Mouse (Mus musculus): ENCODE measurements around the gene Bicdl1.

GRCm38 (mm10) chr5:115717693-115718092, 13.7 kb downstream of the Bicdl1 start:
- TF ChIP-seq CTCF (IDR thresholded peaks at IDR 0.05; ENCODE audit: low read depth) (no peak), EP300 (IDR thresholded peaks at IDR 0.05; ENCODE audit: low read depth) (no peak)

Measured in heart, postnatal 0 days (tissue).